Mouse (Mus musculus) E14TG2a.4 (cell line): Measurements from ENCODE around the gene Cbx6.

Experiments
- CTCF ChIP-seq: conservative IDR thresholded peaks from 2 replicates; pipeline ENCODE4 v1.5.1; 2014; ENCODE audit warnings: low read length
- NANOG ChIP-seq: IDR thresholded peaks from 2 replicates; pipeline ENCODE4 v1.6.1; 2014; ENCODE audit warnings: borderline replicate concordance, low read length, mixed read lengths
- POU5F1 ChIP-seq: IDR thresholded peaks from 2 replicates; pipeline ENCODE4 v1.6.1; 2014; ENCODE audit warnings: low read length, borderline replicate concordance

DNA sequence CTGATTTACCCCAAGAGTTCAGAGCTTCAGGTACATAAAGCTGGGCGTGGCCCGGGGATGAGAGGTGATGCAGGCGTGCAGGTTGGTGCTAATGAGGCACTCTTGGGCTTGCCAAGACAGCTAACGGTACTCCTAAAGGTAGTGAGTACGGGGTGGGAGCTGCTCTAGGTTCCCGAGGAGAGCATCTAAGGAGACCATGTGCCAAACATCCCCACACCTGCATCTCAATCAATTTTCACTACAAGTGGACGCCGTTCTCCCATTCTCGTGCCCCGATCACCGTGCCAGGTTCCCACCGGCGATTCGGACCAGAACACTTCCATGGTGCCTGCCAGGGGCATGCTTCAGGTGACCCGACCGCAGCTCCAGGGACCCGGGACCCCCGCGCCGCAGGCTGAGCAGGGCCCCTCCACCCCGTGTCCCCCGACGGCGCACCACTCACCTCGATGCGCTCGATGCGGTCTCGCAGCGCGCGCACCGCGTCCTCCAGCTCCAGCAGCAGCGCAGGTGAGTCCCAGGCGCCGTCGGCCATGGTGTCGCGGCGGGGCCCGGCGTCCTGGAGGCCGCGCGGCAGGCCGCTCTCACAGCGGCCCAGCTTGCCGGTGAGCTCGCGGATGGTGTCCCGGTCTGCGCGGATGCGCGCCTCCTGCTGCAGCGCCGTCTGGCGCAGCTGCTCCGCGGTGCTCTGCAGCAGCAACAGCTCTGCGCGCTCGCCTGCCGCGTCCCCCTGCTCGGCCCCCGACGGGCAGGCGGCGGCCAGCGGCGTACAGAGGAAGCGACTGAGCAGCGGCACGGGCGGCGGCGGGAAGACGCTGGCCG is 30.7 kb downstream of the Cbx6 start:
- no peak for TF ChIP-seq CTCF
- TF ChIP-seq NANOG: no peak
- no peak for TF ChIP-seq POU5F1
